Mouse (Mus musculus) C2C12 (cell line): ENCODE data around the gene Col4a4.

Experiments used
- CEBPB ChIP-seq: IDR thresholded peaks from one replicate; pipeline ENCODE4 v1.6.1; 2011; ENCODE audit warnings: low read depth, mild to moderate bottlenecking, control low read depth, moderate library complexity
- CTCF ChIP-seq: IDR thresholded peaks from one replicate; pipeline ENCODE4 v1.5.1; 2011; ENCODE audit not compliant: control insufficient read depth, insufficient read depth, insufficient read length
- FOSL1 ChIP-seq: IDR thresholded peaks from one replicate; pipeline ENCODE4 v1.8.0; 2011; ENCODE audit warnings: mild to moderate bottlenecking, low read length; ENCODE audit not compliant: poor library complexity, insufficient read depth, severe bottlenecking
- MAX ChIP-seq: IDR thresholded peaks from one replicate; pipeline ENCODE4 v1.6.1; 2011; ENCODE audit warnings: mild to moderate bottlenecking, control low read depth
- MYOD1 ChIP-seq: IDR thresholded peaks from one replicate; pipeline ENCODE4 v1.6.1; 2011; ENCODE audit warnings: low read depth; ENCODE audit not compliant: control insufficient read depth, insufficient read length
- USF1 ChIP-seq: IDR thresholded peaks from one replicate; pipeline ENCODE4 v1.6.1; 2011; ENCODE audit warnings: low read depth, mild to moderate bottlenecking, control low read depth, moderate library complexity

DNA sequence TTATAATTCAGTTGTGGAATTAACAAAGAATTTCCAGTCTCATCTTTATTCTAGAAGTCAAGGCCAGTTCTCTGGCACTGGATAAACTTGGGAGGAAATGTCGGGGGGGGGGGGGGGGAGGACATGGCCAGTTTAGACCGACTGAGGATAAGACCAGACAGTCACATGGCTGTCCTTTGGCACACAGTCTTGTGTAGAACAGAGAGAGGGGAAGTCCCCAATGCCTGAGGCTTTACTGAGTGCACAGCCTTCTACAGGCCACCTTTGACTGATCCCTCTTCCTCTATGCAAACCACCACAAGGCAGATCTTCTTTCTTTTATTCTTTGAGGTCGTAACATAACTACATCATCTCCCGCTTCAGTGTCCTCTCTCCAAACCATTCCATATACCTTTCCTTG lies 49.7 kb upstream of the Col4a4 start:
- TF ChIP-seq CTCF (no peak), CEBPB (no peak), USF1 (no peak), MAX (no peak), MYOD1 (no peak), FOSL1 (no peak)
